Mouse (Mus musculus): ENCODE measurements around the gene Ube2v1. TPM values are rescaled to one million over a fixed set of nuclear protein-coding genes. Genes with fewer than 3 reads are reported as not detected.
A peak's percentile ranks its signal among the peaks of the same experiment; 100 is the strongest.

The Ube2v1 gene
- total and polyA plus RNA-seq, 3 experiments = 164 to 343 TPM; not detected in 1

DNA sequence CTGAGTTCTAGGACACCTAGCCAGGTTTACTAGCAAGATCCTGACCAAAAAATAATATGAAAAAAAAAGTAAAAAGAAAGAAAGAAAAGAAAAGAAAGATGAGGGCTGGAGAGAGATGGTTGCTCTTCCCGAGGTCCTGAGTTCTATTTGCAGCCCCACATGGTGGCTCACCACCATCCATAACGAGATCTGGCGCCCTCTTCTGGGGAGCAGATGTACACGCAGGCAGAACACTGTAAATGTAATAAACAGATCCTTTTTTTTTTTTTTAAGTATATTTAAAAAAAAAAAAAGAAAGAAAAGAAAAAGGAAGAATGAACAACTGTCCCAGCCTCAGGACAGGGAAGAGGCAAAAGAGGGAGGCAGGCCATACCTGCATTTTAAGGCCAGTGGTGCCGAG, 46.7 kb upstream of the Ube2v1 start:
- Histone ChIP-seq H3K4me3 (ENCODE audit: control insufficient read depth in 1 of 2, insufficient read depth in 1 of 2, low read depth in 2 of 2, low read length in 2 of 2) (no peak overlapping the region), H3K36me3 (ENCODE audit: control insufficient read depth in 1 of 2, insufficient read depth in 2 of 2, low read length in 2 of 2) (peaks cover 0 to 2% of the 10 kb centered on the region in 2 experiments; a peak in 1 of 4 replicates), H3K9me3 (replicated peaks; ENCODE audit: insufficient read depth, low read length) (no peaks in the 10 kb centered on the region), H3K79me2 (ENCODE audit: control insufficient read depth, insufficient read depth, low read length, poor library complexity) (no peaks in the 10 kb centered on the region), H3K9ac (ENCODE audit: control insufficient read depth, low read depth, low read length, poor library complexity, severe bottlenecking) (no peak overlapping the region), H3K27me3 (ENCODE audit: control insufficient read depth in 1 of 2, insufficient read depth in 2 of 2, low read length in 2 of 2) (no peaks in the 10 kb centered on the region), H3K27ac (ENCODE audit: control insufficient read depth, low read depth, low read length) (no peak overlapping the region), H3K4me1 (ENCODE audit: control insufficient read depth in 1 of 2, insufficient read depth in 2 of 2, low read length in 2 of 2) (peaks cover 0 to 13% of the 10 kb centered on the region in 2 experiments; a peak in 1 of 4 replicates)
- peak; percentile 74 for DNase-seq (ENCODE audit: low read depth, low spot score)
- TF ChIP-seq ZMIZ1 (IDR thresholded peaks at IDR 0.05; ENCODE audit: low read depth, low read length) (no peak), GATA1 (IDR thresholded peaks at IDR 0.05; ENCODE audit: low read depth, low read length) (no peak), E2F4 (IDR thresholded peaks at IDR 0.05; ENCODE audit: borderline replicate concordance, low read depth, low read length) (no peak), MYC (IDR thresholded peaks at IDR 0.05; ENCODE audit: low read depth, low read length) (peak; percentile 75; the same call in 1 of the 2 replicates), SMC3 (IDR thresholded peaks at IDR 0.05; ENCODE audit: low read depth, low read length) (peak; percentile 59), ZC3H11A (IDR thresholded peaks at IDR 0.05; ENCODE audit: low read depth, low read length) (peak; percentile 43; the same call in 1 of the 2 replicates), ZNF384 (IDR thresholded peaks at IDR 0.05; ENCODE audit: low read depth, low read length) (peak; percentile 95), NELFE (IDR thresholded peaks at IDR 0.05; ENCODE audit: low read depth, low read length) (no peak), RAD21 (IDR thresholded peaks at IDR 0.05; ENCODE audit: low read depth, low read length) (peak; percentile 56), CTCF (IDR thresholded peaks at IDR 0.05 in 2 of 3, conservative IDR thresholded peaks at IDR 0.05 in 1 of 3; ENCODE audit: control insufficient read depth in 1 of 3, insufficient read depth in 1 of 3, low read depth in 2 of 3, low read length in 3 of 3, poor library complexity in 1 of 3, severe bottlenecking in 1 of 3) (peak; percentile 63 to 85 (median 75)), MYB (IDR thresholded peaks at IDR 0.05; ENCODE audit: low read depth, low read length) (no peak)

DNA sequence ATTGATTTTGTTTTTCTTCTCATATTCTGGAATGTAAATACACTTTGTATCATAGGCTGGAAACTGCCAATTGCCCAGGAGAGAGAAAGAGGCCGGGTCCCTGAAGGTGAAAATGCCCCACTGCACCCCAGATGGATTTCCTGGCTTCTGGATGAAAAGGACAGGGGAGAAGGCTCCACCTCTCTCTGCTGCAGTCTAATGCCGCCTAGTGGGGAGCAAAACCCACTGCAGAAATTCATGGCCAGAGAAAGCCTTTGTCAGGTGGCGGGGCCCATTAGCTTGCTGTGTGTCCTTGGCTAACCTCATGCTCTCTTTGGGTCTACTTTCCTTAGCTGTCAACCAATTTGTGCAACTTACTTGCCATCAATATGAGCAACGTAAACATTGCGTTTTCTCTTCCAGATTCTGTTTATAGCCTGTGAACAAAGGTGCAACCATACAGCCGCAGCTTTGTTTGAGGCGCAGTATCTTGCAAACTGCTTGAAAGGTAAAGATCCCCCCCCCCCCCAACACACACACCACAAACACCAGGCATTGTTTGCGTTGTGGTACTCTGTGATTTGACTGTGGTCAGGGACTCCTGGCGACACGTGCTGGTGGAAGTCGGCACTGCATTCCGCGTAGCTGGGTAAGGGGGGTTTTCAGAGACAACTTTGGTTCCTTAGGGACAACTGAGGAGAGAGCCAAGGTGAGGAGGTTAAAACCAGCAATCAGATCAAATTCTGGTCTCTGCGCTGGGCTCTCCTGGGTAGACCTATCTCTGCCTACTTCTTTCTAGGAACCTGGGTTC, 43.4 kb upstream of the Ube2v1 start:
- Histone ChIP-seq H3K9me3 (replicated peaks; ENCODE audit: insufficient read depth, low read length) (no peaks in the 10 kb centered on the region), H3K36me3 (ENCODE audit: control insufficient read depth in 1 of 2, insufficient read depth in 2 of 2, low read length in 2 of 2) (peaks cover 0 to 2% of the 10 kb centered on the region in 2 experiments; a peak in 2 of 4 replicates), H3K4me1 (ENCODE audit: control insufficient read depth in 1 of 2, insufficient read depth in 2 of 2, low read length in 2 of 2) (peaks cover 0 to 6% of the 10 kb centered on the region in 2 experiments; a peak in 1 of 4 replicates), H3K4me3 (ENCODE audit: control insufficient read depth in 1 of 2, insufficient read depth in 1 of 2, low read depth in 2 of 2, low read length in 2 of 2) (no peak overlapping the region), H3K79me2 (ENCODE audit: control insufficient read depth, insufficient read depth, low read length, poor library complexity) (no peaks in the 10 kb centered on the region), H3K27ac (ENCODE audit: control insufficient read depth, low read depth, low read length) (no peak overlapping the region), H3K9ac (ENCODE audit: control insufficient read depth, low read depth, low read length, poor library complexity, severe bottlenecking) (no peak overlapping the region), H3K27me3 (ENCODE audit: control insufficient read depth in 1 of 2, insufficient read depth in 2 of 2, low read length in 2 of 2) (no peaks in the 10 kb centered on the region)
- TF ChIP-seq NRF1 (IDR thresholded peaks at IDR 0.05; ENCODE audit: insufficient read depth, low read depth, low read length, poor library complexity, severe bottlenecking) = no peak
- peak; percentile 67 for TF ChIP-seq SMC3 (IDR thresholded peaks at IDR 0.05; ENCODE audit: low read depth, low read length)
- TF ChIP-seq MYC (IDR thresholded peaks at IDR 0.05; ENCODE audit: low read depth, low read length) = no peak
- peak; percentile 24 for TF ChIP-seq ZC3H11A (IDR thresholded peaks at IDR 0.05; ENCODE audit: low read depth, low read length)
- TF ChIP-seq HCFC1 (IDR thresholded peaks at IDR 0.05; ENCODE audit: low read depth, low read length) = no peak
- no peak for TF ChIP-seq KAT2A (conservative IDR thresholded peaks at IDR 0.05; ENCODE audit: low read depth, low read length)
- peak; percentile 61 to 80 (median 69) for TF ChIP-seq CTCF (IDR thresholded peaks at IDR 0.05 in 2 of 3, conservative IDR thresholded peaks at IDR 0.05 in 1 of 3; ENCODE audit: control insufficient read depth in 1 of 3, insufficient read depth in 1 of 3, low read depth in 2 of 3, low read length in 3 of 3, poor library complexity in 1 of 3, severe bottlenecking in 1 of 3)
- no peak for TF ChIP-seq SIN3A (IDR thresholded peaks at IDR 0.05; ENCODE audit: low read length)
- TF ChIP-seq MAX (IDR thresholded peaks at IDR 0.05; ENCODE audit: low read length) = no peak
- peak; percentile 53 for TF ChIP-seq RAD21 (IDR thresholded peaks at IDR 0.05; ENCODE audit: low read depth, low read length)
- no peak for TF ChIP-seq ZKSCAN1 (IDR thresholded peaks at IDR 0.05; ENCODE audit: low read depth, low read length)
- no peak for TF ChIP-seq MAZ (IDR thresholded peaks at IDR 0.05; ENCODE audit: low read depth, low read length)
- TF ChIP-seq ELF1 (IDR thresholded peaks at IDR 0.05; ENCODE audit: low read depth, low read length) = no peak
- no peak for TF ChIP-seq USF2 (IDR thresholded peaks at IDR 0.05; ENCODE audit: borderline replicate concordance in 1 of 2, insufficient read depth in 1 of 2, low read depth in 1 of 2, low read length in 2 of 2)
- no peak for TF ChIP-seq RCOR1 (IDR thresholded peaks at IDR 0.05; ENCODE audit: low read depth, low read length)
- TF ChIP-seq E2F4 (IDR thresholded peaks at IDR 0.05; ENCODE audit: borderline replicate concordance, low read depth, low read length) = no peak
- TF ChIP-seq CHD2 (IDR thresholded peaks at IDR 0.05; ENCODE audit: low read length) = no peak
- no peak for TF ChIP-seq ZNF384 (IDR thresholded peaks at IDR 0.05; ENCODE audit: low read depth, low read length)
- DNase-seq (ENCODE audit: low read depth, low spot score) = peak; percentile 53
